Mouse (Mus musculus) embryonic facial prominence, embryonic 14.5 days (tissue): Measurements from ENCODE around the gene Grem1. TPM values are rescaled to one million over a fixed set of nuclear protein-coding genes. Genes with fewer than 3 reads are reported as not detected.

ENCODE experiments used
- ATAC-seq: fragments of 200-750 bp; cut with Nextera tagmentation; 2 replicates; pipeline ENCODE4 v1.8.0; 2017; ENCODE audit warnings: low read depth, moderate number of reproducible peaks, moderate TSS enrichment
- DNase-seq: peaks from one replicate; pipeline ENCODE4 v3.0.0-alpha.2; 2015; ENCODE audit warnings: low spot score
- H3K27ac ChIP-seq: fragments of 300-500 bp; sonication (generic); replicated peaks from 2 replicates; pipeline ENCODE4 v1.5.1; 2014; ENCODE audit warnings: low read depth, mild to moderate bottlenecking, low read length, moderate library complexity
- H3K27me3 ChIP-seq: fragments of 300-500 bp; sonication (generic); replicated peaks from 2 replicates; pipeline ENCODE4 v1.6.1; 2014; ENCODE audit warnings: low read length; ENCODE audit not compliant: control insufficient read depth, insufficient read depth
- H3K36me3 ChIP-seq: fragments of 300-500 bp; sonication (generic); 2 replicates; pipeline ENCODE4 v1.6.1; 2014; ENCODE audit warnings: low read length, mixed read lengths; ENCODE audit not compliant: control insufficient read depth, insufficient read depth
- H3K4me1 ChIP-seq: fragments of 300-500 bp; sonication (generic); 2 replicates; pipeline ENCODE4 v1.6.1; 2014; ENCODE audit warnings: antibody characterized with exemption, low read length; ENCODE audit not compliant: control insufficient read depth, insufficient read depth
- H3K4me2 ChIP-seq: fragments of 300-500 bp; sonication (generic); 2 replicates; pipeline ENCODE4 v1.6.1; 2014; ENCODE audit warnings: low read depth, mild to moderate bottlenecking, low read length, moderate library complexity, mixed read lengths
- H3K4me3 ChIP-seq: fragments of 300-500 bp; sonication (generic); 2 replicates; pipeline ENCODE4 v1.5.1; 2014; ENCODE audit warnings: low read depth, mild to moderate bottlenecking, low read length
- H3K9ac ChIP-seq: fragments of 300-500 bp; sonication (generic); 2 replicates; pipeline ENCODE4 v1.6.1; 2014; ENCODE audit warnings: low read depth, mild to moderate bottlenecking, low read length, moderate library complexity, mixed read lengths
- H3K9me3 ChIP-seq: fragments of 300-500 bp; sonication (generic); 2 replicates; pipeline ENCODE4 v1.6.1; 2016; ENCODE audit warnings: low read length; ENCODE audit not compliant: control insufficient read depth
- WGBS: fragments of 180-500 bp; shearing (Covaris S2); extraction: QIAGEN DNeasy Blood & Tissue Kit; methylation state at CpG from one replicate; pipeline ENCODE4 v1.1.7; 2014; 5-methylcytosine and 5-hydroxymethylcytosine counted together
- polyA plus RNA-seq: library from polyadenylated mRNA; unstranded; fragments of >200 nt; fragmentation: Nextera tagmentation; extraction: Ambion mirVana; gene quantifications from 2 replicates; pipeline ENCODE4 v1.2.1, GENCODE M21; 2014

The Grem1 gene
- polyA plus RNA-seq, 1 experiment from 2014 or later = 1.9 TPM

GRCm38 (mm10) chr2:113774150-113774805 lies 15.8 kb upstream of the Grem1 start:
- WGBS = 78% methylated on average over 6 of the region's 6 CpGs
- Histone ChIP-seq H3K4me1 (no peaks in the 10 kb centered on the region), H3K9me3 (no peaks in the 10 kb centered on the region), H3K4me3 (no peak overlapping the region), H3K27ac (no peak overlapping the region), H3K36me3 (no peaks in the 10 kb centered on the region), H3K27me3 (no peaks in the 10 kb centered on the region), H3K4me2 (no peak overlapping the region), H3K9ac (no peak overlapping the region)
- DNase-seq (no peak), ATAC-seq (no peak)

GRCm38 (mm10) chr2:113768541-113769303 lies 10.3 kb upstream of the Grem1 start:
- no peaks in the 10 kb centered on the region for H3K4me1 ChIP-seq
- no peak overlapping the region for H3K9ac ChIP-seq
- no peak overlapping the region for H3K27ac ChIP-seq
- WGBS = 79% methylated on average over 8 of the region's 8 CpGs
- no peaks in the 10 kb centered on the region for H3K27me3 ChIP-seq
- no peak overlapping the region for H3K4me3 ChIP-seq
- H3K36me3 ChIP-seq = no peaks in the 10 kb centered on the region
- no peak for ATAC-seq
- no peaks in the 10 kb centered on the region for H3K9me3 ChIP-seq
- no peak overlapping the region for H3K4me2 ChIP-seq
- DNase-seq = no peak

GRCm38 (mm10) chr2:113765885-113766284 lies 7.4 kb upstream of the Grem1 start:
- no peaks in the 10 kb centered on the region for H3K9me3 ChIP-seq
- 39% methylated on average over 1 of the region's 1 CpGs for WGBS
- DNase-seq = no peak
- H3K4me3 ChIP-seq = no peak overlapping the region
- no peak overlapping the region for H3K27ac ChIP-seq
- no peaks in the 10 kb centered on the region for H3K4me1 ChIP-seq
- no peaks in the 10 kb centered on the region for H3K27me3 ChIP-seq
- no peak overlapping the region for H3K4me2 ChIP-seq
- no peaks in the 10 kb centered on the region for H3K36me3 ChIP-seq
- no peak overlapping the region for H3K9ac ChIP-seq
- no peak for ATAC-seq

GRCm38 (mm10) chr2:113764968-113765367 lies 6.5 kb upstream of the Grem1 start:
- Histone ChIP-seq H3K27me3 (peaks cover 3% of the 10 kb centered on the region; the same call in 1 of the 2 replicates), H3K36me3 (no peaks in the 10 kb centered on the region), H3K4me3 (no peak overlapping the region), H3K4me2 (no peak overlapping the region), H3K4me1 (no peaks in the 10 kb centered on the region), H3K9ac (no peak overlapping the region), H3K27ac (no peak overlapping the region), H3K9me3 (no peaks in the 10 kb centered on the region)
- WGBS = 77% methylated on average over 5 of the region's 5 CpGs
- ATAC-seq = no peak
- no peak for DNase-seq

DNA sequence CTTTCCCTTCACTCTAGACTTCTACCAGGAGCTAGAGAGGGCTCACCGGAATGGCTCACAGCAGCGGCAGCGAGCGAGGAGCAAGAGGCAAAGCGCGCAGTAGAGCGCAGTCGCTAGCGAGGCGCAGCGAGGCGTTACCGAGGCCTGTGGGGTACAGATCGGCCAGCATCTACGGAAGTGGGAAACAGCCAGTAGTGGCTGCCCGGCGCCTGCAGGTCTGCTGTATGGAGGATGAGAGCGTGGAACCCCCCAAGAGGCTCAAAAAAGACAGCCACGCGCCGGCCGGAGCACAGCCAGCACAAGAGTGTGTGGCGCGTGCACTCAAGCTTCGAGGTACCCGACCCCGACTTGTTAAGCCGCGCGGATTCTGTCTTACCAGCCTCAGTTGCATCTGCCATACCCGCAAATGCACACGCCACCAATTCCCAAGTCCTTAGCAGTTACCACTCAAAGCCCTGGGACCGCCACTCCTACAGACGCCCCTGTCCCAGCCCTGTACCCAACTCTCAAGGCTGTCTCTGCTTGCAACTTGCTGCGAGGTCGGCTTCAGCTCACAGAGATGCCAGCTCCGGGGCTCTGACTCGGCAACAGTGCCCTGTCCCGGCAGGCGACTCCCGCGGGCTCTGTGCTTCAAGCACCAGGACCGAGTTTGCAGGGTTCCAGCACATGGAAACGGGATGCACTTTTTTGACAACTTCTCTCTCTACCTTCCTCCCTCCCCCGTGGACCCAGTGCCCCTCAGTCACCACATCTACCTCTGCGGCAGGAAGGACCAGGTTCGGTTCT lies 728 bp downstream of the Grem1 start:
- H3K4me3 ChIP-seq = peak overlapping the region; percentile 52

GRCm38 (mm10) chr2:113756924-113757524 lies 1.4 kb downstream of the Grem1 start:
- Histone ChIP-seq H3K27ac (no peak overlapping the region), H3K9me3 (no peaks in the 10 kb centered on the region), H3K27me3 (peaks cover 51% of the 10 kb centered on the region), H3K4me2 (peak overlapping the region; percentile 94), H3K36me3 (no peaks in the 10 kb centered on the region), H3K9ac (peak overlapping the region; percentile 55), H3K4me1 (peaks cover 10% of the 10 kb centered on the region; the same call in 1 of the 2 replicates), H3K4me3 (peak overlapping the region; percentile 52)
- ATAC-seq (no peak), DNase-seq (no peak)
- WGBS = 2% methylated on average over 12 of the region's 12 CpGs

More for the DNA sequence above, 728 bp downstream of the Grem1 start:
- H3K36me3 ChIP-seq = no peaks in the 10 kb centered on the region
- no peak overlapping the region for H3K27ac ChIP-seq
- H3K9ac ChIP-seq = peak overlapping the region; percentile 55
- H3K9me3 ChIP-seq = no peaks in the 10 kb centered on the region
- 0 out of 2 replicates have a peak, but pooled peaks have one; percentile 51 for ATAC-seq
- peaks cover 51% of the 10 kb centered on the region for H3K27me3 ChIP-seq
- peak; percentile 44 for DNase-seq
- peak overlapping the region; percentile 94 for H3K4me2 ChIP-seq
- WGBS = 0% methylated on average over 41 of the region's 47 CpGs
- peaks cover 10% of the 10 kb centered on the region; the same call in 1 of the 2 replicates for H3K4me1 ChIP-seq

- H3K9ac ChIP-seq = no peak overlapping the region
- 75% methylated on average over 11 of the region's 12 CpGs for WGBS
These were observed 8.7 kb downstream of the Grem1 start for GRCm38 (mm10) chr2:113749721-113750120.

GRCm38 (mm10) chr2:113749309-113749708 lies 9.1 kb downstream of the Grem1 start:
- Histone ChIP-seq H3K9ac (no peak overlapping the region), H3K27ac (no peak overlapping the region), H3K4me3 (no peak overlapping the region), H3K4me1 (no peaks in the 10 kb centered on the region), H3K4me2 (no peak overlapping the region), H3K27me3 (peaks cover 4% of the 10 kb centered on the region; the same call in 1 of the 2 replicates), H3K9me3 (no peaks in the 10 kb centered on the region), H3K36me3 (no peaks in the 10 kb centered on the region)
- 94% methylated on average over 9 of the region's 9 CpGs for WGBS
- no peak for ATAC-seq
- no peak for DNase-seq

More at GRCm38 (mm10) chr2:113749721-113750120, 8.7 kb downstream of the Grem1 start:
- Histone ChIP-seq H3K4me3 (no peak overlapping the region), H3K4me2 (no peak overlapping the region), H3K9me3 (no peaks in the 10 kb centered on the region), H3K4me1 (no peaks in the 10 kb centered on the region), H3K27ac (no peak overlapping the region), H3K27me3 (peaks cover 7% of the 10 kb centered on the region; the same call in 1 of the 2 replicates), H3K36me3 (no peaks in the 10 kb centered on the region)
- DNase-seq (no peak), ATAC-seq (no peak)
